Mouse (Mus musculus) lung, adult 2 months (tissue): ENCODE measurements around the gene Rreb1.

ENCODE experiments used
- CTCF ChIP-seq: fragments of 200-500 bp; IDR thresholded peaks from 2 replicates; pipeline ENCODE4 v1.5.1; 2011; ENCODE audit warnings: mild to moderate bottlenecking, low read length, control low read depth; ENCODE audit not compliant: insufficient read depth
- POLR2A ChIP-seq: fragments of 200-500 bp; IDR thresholded peaks from 2 replicates; pipeline ENCODE4 v1.6.1; 2011; ENCODE audit warnings: low read depth, mild to moderate bottlenecking, control low read depth, low read length, borderline replicate concordance; ENCODE audit errors: extremely low read depth

GRCm38 (mm10) chr13:37929532-37929931 lies 151.3 kb downstream of the Rreb1 start:
- TF ChIP-seq CTCF (no peak), POLR2A (no peak)
